Comparison of ENCODE assay signal across 10 mouse cellular contexts in the genomic region with DNA sequence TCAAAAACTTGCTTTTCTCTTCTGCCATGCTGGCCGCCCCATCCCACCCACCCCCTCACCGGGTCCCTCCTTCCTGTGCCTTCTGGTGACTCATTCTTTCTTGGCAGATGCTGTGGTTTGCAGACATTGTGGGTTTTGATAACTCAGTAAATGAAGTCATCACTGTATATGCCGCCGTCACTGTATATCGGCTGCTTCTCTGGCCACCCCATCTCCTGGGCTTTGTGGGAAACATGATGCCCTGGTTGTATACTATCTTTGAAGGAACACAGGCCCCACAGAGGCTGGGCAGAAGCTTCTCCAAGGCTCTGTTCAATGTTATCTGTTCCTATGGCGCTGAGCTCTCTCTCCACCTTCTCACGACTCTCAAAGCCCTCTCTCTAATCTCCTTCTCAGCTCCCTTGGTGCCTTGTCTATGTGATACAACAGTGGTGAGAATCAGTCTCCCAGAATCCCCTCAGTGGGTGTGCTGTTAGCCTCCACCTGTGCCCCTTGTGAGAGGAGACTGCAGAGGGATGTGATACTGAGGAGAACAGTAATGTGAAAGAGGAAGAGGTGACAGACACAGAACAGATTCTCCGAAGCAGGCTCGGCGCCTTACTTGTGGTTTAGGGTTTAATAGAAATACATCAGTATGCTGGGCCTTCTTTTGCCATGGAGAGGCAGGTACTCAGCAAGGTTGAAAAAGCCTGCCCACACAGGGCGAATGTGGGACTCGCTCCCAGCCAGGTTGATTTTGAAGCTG. TPM values are rescaled to one million over a fixed set of nuclear protein-coding genes. Genes with fewer than 3 reads are reported as not detected.
DNase-seq lines count a peak whose midpoint lies in the region; ATAC-seq and TF ChIP-seq lines count a peak whose summit lies in the region.
"Had no signal": no experiment of that assay in that cellular context is flagged by ENCODE, and none has a peak within 500 bp of the region (broad histone marks: within the 10 kb centered on the region; RNA-seq: fewer than 3 reads in every experiment).

No protein-coding gene starts in this region.

- ATAC-seq in intestine, embryonic 16.5 days = peak; percentile 33; the same call in 1 of the 2 replicates
- no peak for ATAC-seq in forebrain, embryonic 11.5 days (replicated peaks; ENCODE audit: low FRiP score)
- ATAC-seq in midbrain, embryonic 16.5 days = no peak

- peak; percentile 4 for DNase-seq in adrenal gland, postnatal 25 days
- no peak for DNase-seq in adrenal gland, adult 18-20 months (ENCODE audit: low spot score in 2 of 2)
- DNase-seq in thymus, adult 2 months = peak; percentile 17
- no peak for DNase-seq in thymus, postnatal 36 days
- DNase-seq in cerebellum, adult 18-20 months = no peak
- no peak for DNase-seq in forebrain, embryonic 11.5 days (ENCODE audit: low spot score)
- DNase-seq: cerebellum, postnatal 25 days; thymus, adult 18-20 months had no signal

- peaks cover 27% of the 10 kb centered on the region for H3K4me1 ChIP-seq in thymus, adult 2 months (replicated peaks; ENCODE audit: control insufficient read depth, insufficient read depth, low read length)
- peaks cover 5% of the 10 kb centered on the region; the same call in 1 of the 2 replicates for H3K4me1 ChIP-seq in intestine, embryonic 16.5 days (ENCODE audit: control insufficient read depth, insufficient read depth, low read length)
- H3K4me1 ChIP-seq in forebrain, embryonic 11.5 days (replicated peaks; ENCODE audit: control insufficient read depth, insufficient read depth, low read length) = no peaks in the 10 kb centered on the region
- H3K4me1 ChIP-seq in midbrain, embryonic 16.5 days (ENCODE audit: control insufficient read depth, insufficient read depth, low read length) = no peaks in the 10 kb centered on the region

- H3K9me3 ChIP-seq in intestine, embryonic 16.5 days (ENCODE audit: control insufficient read depth, low read length) = no peaks in the 10 kb centered on the region
- H3K9me3 ChIP-seq in forebrain, embryonic 11.5 days (ENCODE audit: control insufficient read depth, low read length) = no peaks in the 10 kb centered on the region
- H3K9me3 ChIP-seq in midbrain, embryonic 16.5 days (replicated peaks; ENCODE audit: control insufficient read depth, low read length, poor library complexity, severe bottlenecking) = no peaks in the 10 kb centered on the region

- 8% methylated on average over 12 of the region's 12 CpGs for WGBS in thymus, adult 2 months
- WGBS in intestine, embryonic 16.5 days = 47% methylated on average over 12 of the region's 12 CpGs
- 79% methylated on average over 12 of the region's 12 CpGs for WGBS in forebrain, embryonic 11.5 days
- 78% methylated on average over 12 of the region's 12 CpGs for WGBS in midbrain, embryonic 16.5 days

- no peak overlapping the region for H3K4me2 ChIP-seq in intestine, embryonic 16.5 days (ENCODE audit: low read depth, low read length)
- H3K4me2 ChIP-seq in forebrain, embryonic 11.5 days (ENCODE audit: low read depth, low read length, severe bottlenecking) = no peak overlapping the region
- H3K4me2 ChIP-seq in midbrain, embryonic 16.5 days (ENCODE audit: low read length) = no peak overlapping the region

- no peak overlapping the region for H3K9ac ChIP-seq in intestine, embryonic 16.5 days (ENCODE audit: low read depth, low read length)
- no peak overlapping the region for H3K9ac ChIP-seq in forebrain, embryonic 11.5 days (ENCODE audit: low read length)
- no peak overlapping the region for H3K9ac ChIP-seq in midbrain, embryonic 16.5 days (ENCODE audit: low read depth, low read length)

- TF ChIP-seq POLR2A in thymus, adult 2 months (IDR thresholded peaks at IDR 0.05; ENCODE audit: control insufficient read depth, extremely low read depth, insufficient read depth, low read length, poor library complexity) = no peak

- TF ChIP-seq CTCF in thymus, adult 2 months (IDR thresholded peaks at IDR 0.05; ENCODE audit: borderline replicate concordance, control insufficient read depth, extremely low read depth, insufficient read depth, low read length, poor library complexity) = no peak

- peak overlapping the region; percentile 8; the same call in 1 of the 2 replicates for H3K27ac ChIP-seq in thymus, adult 2 months (ENCODE audit: control insufficient read depth, insufficient read depth, low read length)
- no peak overlapping the region for H3K27ac ChIP-seq in intestine, embryonic 16.5 days (ENCODE audit: low read length)
- H3K27ac ChIP-seq in forebrain, embryonic 11.5 days (ENCODE audit: low read depth, low read length) = no peak overlapping the region
- H3K27ac ChIP-seq in midbrain, embryonic 16.5 days (ENCODE audit: low read length) = no peak overlapping the region

- no peak overlapping the region for H3K4me3 ChIP-seq in thymus, adult 2 months (ENCODE audit: control insufficient read depth, insufficient read depth, low read length)
- no peak overlapping the region for H3K4me3 ChIP-seq in intestine, embryonic 16.5 days (ENCODE audit: low read length)
- no peak overlapping the region for H3K4me3 ChIP-seq in forebrain, embryonic 11.5 days (ENCODE audit: low read depth, low read length)
- H3K4me3 ChIP-seq in midbrain, embryonic 16.5 days (ENCODE audit: low read depth, low read length) = no peak overlapping the region

- no peaks in the 10 kb centered on the region for H3K36me3 ChIP-seq in thymus, adult 2 months (ENCODE audit: control insufficient read depth, insufficient read depth, low read length)
- no peaks in the 10 kb centered on the region for H3K36me3 ChIP-seq in intestine, embryonic 16.5 days (ENCODE audit: control insufficient read depth, insufficient read depth, low read length)
- no peaks in the 10 kb centered on the region for H3K36me3 ChIP-seq in forebrain, embryonic 11.5 days (ENCODE audit: control insufficient read depth, insufficient read depth, low read length)
- no peaks in the 10 kb centered on the region for H3K36me3 ChIP-seq in midbrain, embryonic 16.5 days (ENCODE audit: control insufficient read depth, insufficient read depth, low read length)

- H3K27me3 ChIP-seq in thymus, adult 2 months (ENCODE audit: control insufficient read depth, insufficient read depth, low read length) = no peaks in the 10 kb centered on the region
- no peaks in the 10 kb centered on the region for H3K27me3 ChIP-seq in intestine, embryonic 16.5 days (replicated peaks; ENCODE audit: control insufficient read depth, insufficient read depth, low read length)
- no peaks in the 10 kb centered on the region for H3K27me3 ChIP-seq in forebrain, embryonic 11.5 days (ENCODE audit: control insufficient read depth, insufficient read depth, low read length)
- no peaks in the 10 kb centered on the region for H3K27me3 ChIP-seq in midbrain, embryonic 16.5 days (ENCODE audit: control insufficient read depth, insufficient read depth, low read depth, low read length)

RNA-seq across cellular contexts. Expression of a gene that starts 15.1 kb away (rescaled TPM):
- total RNA-seq in adrenal gland, postnatal 25 days (2021) = 20.7 and 25.7 TPM in 2 replicates
- total RNA-seq in adrenal gland, adult 18-20 months (2021) = 10 to 100 TPM; 25.1 to 41.5 TPM
- polyA plus RNA-seq in thymus, adult 2 months (2012; rRNA removed) = 4.0 and 4.1 TPM in 2 replicates
- 14.8 and 14.9 TPM in 2 replicates for polyA plus RNA-seq in intestine, embryonic 16.5 days (2015; fragmentation: Nextera tagmentation; extraction: Ambion mirVana)
- 7.4 and 8.2 TPM in 2 replicates for polyA plus RNA-seq in forebrain, embryonic 11.5 days (2014; fragmentation: Nextera tagmentation; extraction: Ambion mirVana)
- 11.8 and 13.4 TPM in 2 replicates for polyA plus RNA-seq in midbrain, embryonic 16.5 days (2015; fragmentation: Nextera tagmentation; extraction: Ambion mirVana)

Comparison
In these comparisons a context has a peak if more than half of its experiments do, and no peak if none do; other contexts are left out.
1. DNase-seq: peak in adrenal gland, postnatal 25 days (single experiment) and thymus, adult 2 months (single experiment); none in adrenal gland, adult 18-20 months (0 of 2), thymus, postnatal 36 days (0 of 2), cerebellum, adult 18-20 months (0 of 2) and forebrain, embryonic 11.5 days (single experiment).